Mouse (Mus musculus) bone marrow, adult 2 months (tissue): ENCODE results near the gene Zfp318. TPM values are rescaled to one million over a fixed set of nuclear protein-coding genes. Genes with fewer than 3 reads are reported as not detected.

Experiments used
- H3K27ac ChIP-seq: fragments of 200-500 bp; 2 replicates; pipeline ENCODE4 v1.5.1; 2012; ENCODE audit warnings: low read depth, mild to moderate bottlenecking, control low read depth, inconsistent platforms, low read length; ENCODE audit not compliant: control insufficient read depth, poor library complexity, insufficient read depth
- H3K4me1 ChIP-seq: fragments of 200-500 bp; 2 replicates; pipeline ENCODE4 v1.6.1; 2011; ENCODE audit warnings: low read length; ENCODE audit not compliant: control insufficient read depth, insufficient read depth
- H3K4me3 ChIP-seq: fragments of 200-500 bp; replicated peaks from 2 replicates; pipeline ENCODE3; 2011; ENCODE audit warnings: mild to moderate bottlenecking, low read depth, low read length, control low read depth; ENCODE audit not compliant: control insufficient read depth
- CTCF ChIP-seq: fragments of 200-500 bp; IDR thresholded peaks from 2 replicates; pipeline ENCODE4 v1.5.1; 2011; ENCODE audit warnings: low read length, control low read depth; ENCODE audit not compliant: control insufficient read depth, insufficient read depth
- POLR2A ChIP-seq: fragments of 200-500 bp; IDR thresholded peaks from 2 replicates; pipeline ENCODE4 v1.6.1; 2011; ENCODE audit warnings: low read depth, mild to moderate bottlenecking, control low read depth, low read length, borderline replicate concordance; ENCODE audit not compliant: control insufficient read depth
- WGBS: fragments of 180-500 bp; shearing (Covaris S2); methylation state at CpG from one replicate; pipeline ENCODE4 v1.1.7; 2018; 5-methylcytosine and 5-hydroxymethylcytosine counted together
- polyA plus RNA-seq: library from polyadenylated mRNA; stranded (reverse); fragments of >200 nt; gene quantifications from 2 replicates; pipeline ENCODE4 v1.2.4, GENCODE M21; 2011; ENCODE audit warnings: low replicate concordance; ENCODE audit not compliant: missing spikeins, insufficient read depth, insufficient read length

Zfp318 gene
- polyA plus RNA-seq, 1 experiment, result 14.0 TPM

DNA sequence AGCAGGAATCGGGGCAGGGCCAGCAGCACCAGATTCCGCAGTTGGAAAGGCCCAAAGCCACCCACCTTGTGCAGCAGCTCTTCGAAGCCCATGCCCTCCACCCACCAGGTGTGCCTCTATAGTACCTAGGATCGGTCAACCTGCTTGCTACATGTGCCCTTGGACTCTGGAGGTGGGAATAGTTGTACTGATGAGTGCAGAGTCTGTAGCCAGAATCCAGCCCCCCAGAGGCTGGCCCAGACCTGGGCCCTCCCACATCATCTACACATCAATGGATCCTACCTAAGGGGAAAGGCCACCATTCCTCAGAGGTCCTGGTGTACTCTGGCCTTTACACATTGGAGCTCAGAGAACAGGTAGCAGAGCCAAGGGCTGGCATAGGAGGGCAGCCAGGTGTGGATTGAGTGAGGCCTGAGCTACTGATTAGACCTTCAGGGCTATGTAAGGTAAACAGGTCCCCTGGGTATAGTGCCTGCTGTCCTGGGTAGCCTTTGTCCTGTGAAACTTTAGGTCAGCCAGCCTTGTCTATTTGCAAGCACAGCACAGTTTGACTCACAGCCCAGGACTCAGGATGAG is 54.9 kb downstream of the Zfp318 start, which contains the start of gene Slc22a7:
Gene Slc22a7, minus strand, starts transcription at position 160 of the 576 bp plus-strand sequence.
- Histone ChIP-seq H3K27ac (no peak within 1 kb of the TSS), H3K4me1 (no peaks in the 10 kb centered on the region), H3K4me3 (no peak within 1 kb of the TSS)
- 83% methylated on average over 4 of the region's 4 CpGs for WGBS
- TF ChIP-seq CTCF (no peak), POLR2A (no peak)

DNA sequence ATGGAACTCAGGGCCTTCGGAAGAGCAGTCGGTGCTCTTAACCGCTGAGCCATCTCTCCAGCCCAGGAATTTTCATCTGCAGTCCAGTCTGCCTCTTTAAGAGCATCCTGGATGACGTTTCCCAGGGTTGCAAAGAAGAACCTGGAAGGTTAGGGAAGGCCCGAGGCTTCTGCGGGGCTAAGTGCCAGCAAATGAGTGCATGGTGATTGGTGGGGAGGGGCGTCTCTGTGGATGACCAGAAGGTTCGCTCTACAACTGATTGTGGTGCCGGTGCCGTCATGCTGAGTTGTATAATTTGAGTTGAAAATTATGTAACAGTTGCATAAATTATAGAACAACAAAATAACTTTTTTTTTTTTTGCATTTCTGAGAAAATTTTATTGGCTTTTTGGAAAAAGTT is 55.6 kb downstream of the Zfp318 start:
- 85% methylated on average over 10 of the region's 10 CpGs for WGBS
- TF ChIP-seq CTCF (no peak), POLR2A (no peak)
- H3K27ac ChIP-seq, result no peak overlapping the region
- no peak overlapping the region for H3K4me3 ChIP-seq
- H3K4me1 ChIP-seq, result no peaks in the 10 kb centered on the region

DNA sequence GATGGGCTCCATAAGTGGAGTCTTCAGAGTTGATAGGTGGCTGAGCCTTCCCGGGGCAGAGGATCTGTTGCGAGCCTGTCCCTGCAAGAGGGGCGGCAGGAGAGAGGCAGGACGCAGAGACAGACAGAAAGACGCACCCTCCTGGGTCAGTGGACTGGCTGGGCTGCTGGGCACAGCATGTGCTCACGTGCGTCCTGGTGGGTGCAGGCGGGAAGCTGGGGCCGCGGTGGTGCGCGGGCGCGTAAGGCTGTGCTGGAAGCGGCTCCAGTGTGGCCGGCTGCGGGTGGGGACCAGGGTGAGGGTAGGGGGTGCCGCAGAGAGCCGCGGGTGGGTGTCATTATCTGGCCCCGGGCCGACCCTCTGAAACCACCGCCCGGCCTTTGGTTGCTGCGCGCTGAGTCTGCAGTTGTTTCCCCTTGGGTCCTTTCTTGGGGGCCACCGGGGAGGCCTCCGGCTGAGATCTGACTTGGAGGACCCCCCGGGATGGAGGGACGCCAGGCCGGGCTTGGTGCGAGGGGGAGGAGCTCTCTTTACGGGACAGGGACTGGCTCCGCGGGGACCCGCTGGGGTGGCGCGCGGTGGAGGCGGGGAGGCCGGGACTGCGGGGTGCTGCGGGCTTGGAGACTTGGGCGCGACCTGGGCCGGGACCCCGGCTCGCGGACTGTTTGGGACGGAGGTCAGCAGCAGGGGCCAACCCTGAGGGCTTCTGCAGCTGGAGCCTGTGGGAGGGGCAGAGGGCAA is 61.5 kb downstream of the Zfp318 start:
- Histone ChIP-seq H3K27ac (no peak overlapping the region), H3K4me1 (no peaks in the 10 kb centered on the region), H3K4me3 (no peak overlapping the region)
- TF ChIP-seq POLR2A (no peak), CTCF (no peak)
- WGBS, result 7% methylated on average over 50 of the region's 50 CpGs

DNA sequence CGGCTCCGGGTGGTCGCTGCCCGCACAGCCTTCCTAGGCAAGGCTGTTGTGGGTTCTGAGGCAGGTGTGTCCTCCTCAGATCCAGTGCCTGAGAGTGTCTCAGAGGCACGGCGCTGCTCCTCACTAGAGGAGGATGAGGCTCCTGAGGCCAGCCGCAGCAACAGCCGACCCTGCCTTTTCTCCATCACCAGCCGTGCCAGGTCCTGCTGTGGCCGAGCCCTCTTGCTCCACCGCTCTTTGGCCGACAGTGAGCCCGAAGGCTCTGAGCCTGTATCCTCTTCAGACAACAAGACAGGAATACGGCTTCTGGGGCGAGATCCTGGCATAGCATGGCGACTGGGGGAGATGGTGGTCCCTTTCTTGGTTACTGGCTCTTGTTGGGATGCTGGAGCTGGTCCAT is 62.7 kb downstream of the Zfp318 start:
- Histone ChIP-seq H3K4me1 (no peaks in the 10 kb centered on the region), H3K27ac (no peak overlapping the region), H3K4me3 (no peak overlapping the region)
- TF ChIP-seq CTCF, result no peak
- no peak for TF ChIP-seq POLR2A
- 87% methylated on average over 16 of the region's 16 CpGs for whole genome bisulfite sequencing

DNA sequence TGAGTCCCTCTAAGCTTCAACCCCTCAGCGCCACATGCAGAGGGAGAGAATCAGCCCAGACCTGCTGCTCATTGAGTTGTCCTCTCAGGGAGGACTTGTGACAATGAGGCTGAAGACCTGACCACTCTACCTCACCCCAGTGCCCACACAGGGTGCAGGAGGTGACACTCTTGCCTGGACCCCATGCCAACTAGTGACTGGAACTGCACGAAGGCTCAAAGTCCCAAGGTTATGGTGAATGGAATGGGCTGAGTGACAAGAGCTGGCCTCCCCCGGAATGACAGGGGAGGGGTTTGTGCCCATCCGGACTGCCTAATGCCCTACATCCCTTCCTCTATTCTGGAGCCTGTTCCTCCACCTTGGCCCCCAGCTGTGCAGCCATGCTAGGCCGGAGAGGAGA is 69.2 kb downstream of the Zfp318 start:
- no peak overlapping the region for H3K4me3 ChIP-seq
- no peaks in the 10 kb centered on the region for H3K4me1 ChIP-seq
- H3K27ac ChIP-seq, result no peak overlapping the region
- 56% methylated on average over 5 of the region's 5 CpGs for WGBS
- TF ChIP-seq POLR2A (no peak), CTCF (no peak)

DNA sequence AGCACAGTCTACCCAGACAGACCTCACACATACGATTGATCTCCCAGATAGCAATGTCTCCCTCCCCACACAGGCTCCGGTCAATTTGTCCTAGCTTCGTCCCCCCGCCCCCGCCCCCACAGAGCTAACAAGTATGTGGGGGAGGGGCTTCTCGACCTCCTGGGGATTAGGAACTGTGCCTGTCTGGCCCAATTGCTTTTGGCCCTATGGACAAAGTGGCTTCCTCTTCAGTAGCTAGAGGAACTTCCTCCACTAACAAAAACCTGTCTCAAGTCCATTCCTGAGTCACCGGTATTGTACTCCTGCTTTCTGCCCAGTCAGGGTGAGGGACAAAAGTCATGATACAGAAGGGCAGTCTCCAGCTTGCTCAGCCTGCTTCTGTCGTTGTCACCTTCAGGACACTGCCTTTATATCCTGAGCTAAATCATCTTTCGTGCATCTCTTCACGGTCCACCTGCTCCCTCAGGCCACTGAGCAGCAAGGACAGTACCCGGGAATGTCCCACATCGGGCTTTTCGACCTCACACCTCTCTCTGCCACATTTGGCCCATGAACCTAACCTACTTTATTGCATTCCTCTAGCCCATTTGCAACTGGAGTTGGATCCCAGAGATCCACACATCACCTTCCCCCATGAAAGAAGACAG is 69.9 kb downstream of the Zfp318 start:
- H3K27ac ChIP-seq, result no peak overlapping the region
- 16% methylated on average over 13 of the region's 13 CpGs for WGBS
- TF ChIP-seq CTCF, result no peak
- no peak for TF ChIP-seq POLR2A
- no peaks in the 10 kb centered on the region for H3K4me1 ChIP-seq
- no peak overlapping the region for H3K4me3 ChIP-seq

DNA sequence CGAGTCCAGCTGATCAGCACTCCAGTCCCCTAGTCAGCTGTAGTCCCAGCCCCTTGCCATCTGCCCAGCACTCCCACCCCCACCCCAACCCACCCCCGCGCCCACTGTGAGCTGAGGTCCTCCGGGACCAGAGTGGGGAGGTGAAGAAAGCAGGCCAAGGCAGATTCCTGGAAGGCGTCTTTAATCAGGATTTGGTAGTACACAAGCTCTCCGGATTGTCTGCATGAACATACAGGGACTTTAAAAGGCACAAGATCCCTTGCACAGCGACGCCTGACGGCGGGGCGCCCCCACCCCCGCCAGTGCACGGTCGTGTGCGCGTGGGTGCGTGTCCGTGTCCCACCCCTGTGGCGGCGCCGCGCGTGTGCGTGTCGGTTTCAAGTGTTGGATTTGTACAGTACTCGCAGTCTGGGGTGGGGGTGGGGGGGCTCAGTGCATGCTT is 70.5 kb downstream of the Zfp318 start:
- TF ChIP-seq POLR2A (no peak), CTCF (no peak)
- H3K4me1 ChIP-seq, result no peaks in the 10 kb centered on the region

DNA sequence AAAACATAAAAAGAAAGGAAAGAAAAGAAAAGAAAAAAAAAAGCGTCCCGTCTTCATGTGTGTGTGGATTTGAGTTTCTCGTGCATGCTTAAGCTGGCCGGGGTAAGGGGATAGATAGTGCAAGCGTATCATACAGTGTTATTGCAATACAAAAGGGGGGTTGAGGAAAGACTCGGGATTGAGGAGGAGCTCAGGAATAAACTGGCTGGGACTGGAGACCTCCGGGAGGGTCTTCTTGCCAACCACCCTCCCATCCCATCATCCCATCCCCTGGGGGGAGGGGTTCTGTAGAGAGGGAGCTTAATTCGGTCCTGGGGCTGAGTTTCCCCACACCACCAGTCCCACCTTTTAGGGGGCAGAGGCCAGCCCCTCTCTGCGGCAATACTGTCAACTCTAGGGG is 71.0 kb downstream of the Zfp318 start:
- TF ChIP-seq CTCF (no peak), POLR2A (no peak)
- Histone ChIP-seq H3K4me1 (no peaks in the 10 kb centered on the region), H3K27ac (no peak overlapping the region), H3K4me3 (no peak overlapping the region)
- WGBS, result 6% methylated on average over 9 of the region's 9 CpGs

More for the DNA sequence above, 70.5 kb downstream of the Zfp318 start:
- 5% methylated on average over 26 of the region's 26 CpGs for WGBS
- Histone ChIP-seq H3K4me3 (no peak overlapping the region), H3K27ac (no peak overlapping the region)
